Mouse (Mus musculus) right cerebral cortex, postnatal 4 days (tissue): ENCODE data around the gene Plekhg1.

Experiments used
- DNase-seq: peaks from one replicate; pipeline ENCODE4 v3.0.0-alpha.2; 2022

Plekhg1 gene

GRCm38 (mm10) chr10:3972981-3973588 is 232.9 kb downstream of the Plekhg1 start, which contains the start of gene Mthfd1l:
Mthfd1l (plus strand) TSS chr10:3973118.
- peak; percentile 83 for DNase-seq

GRCm38 (mm10) chr10:3973589-3974070 is 233.5 kb downstream of the Plekhg1 start:
- peak; percentile 84 for DNase-seq

GRCm38 (mm10) chr10:3974380-3974779 is 234.2 kb downstream of the Plekhg1 start:
- no peak for DNase-seq

- DNase-seq = no peak
Measured at GRCm38 (mm10) chr10:3975898-3976622, 235.9 kb downstream of the Plekhg1 start.

- DNase-seq = no peak
Measured at GRCm38 (mm10) chr10:3976623-3977010, 236.5 kb downstream of the Plekhg1 start.

GRCm38 (mm10) chr10:3978326-3978725 is 238.2 kb downstream of the Plekhg1 start:
- DNase-seq = no peak

- DNase-seq = no peak
Measured at GRCm38 (mm10) chr10:3978792-3979488, 238.8 kb downstream of the Plekhg1 start.

GRCm38 (mm10) chr10:3980231-3980630 is 240.1 kb downstream of the Plekhg1 start:
- no peak for DNase-seq

- no peak for DNase-seq
Measured at GRCm38 (mm10) chr10:3990295-3990883, 250.2 kb downstream of the Plekhg1 start.

GRCm38 (mm10) chr10:3993365-3994102 is 253.4 kb downstream of the Plekhg1 start:
- no peak for DNase-seq

- DNase-seq = no peak
Measured at GRCm38 (mm10) chr10:3995277-3995676, 255.1 kb downstream of the Plekhg1 start.

GRCm38 (mm10) chr10:3996170-3996876 is 256.2 kb downstream of the Plekhg1 start:
- peak; percentile 73 for DNase-seq

- no peak for DNase-seq
Measured at GRCm38 (mm10) chr10:3997851-3998426, 257.8 kb downstream of the Plekhg1 start.

- no peak for DNase-seq
Measured at GRCm38 (mm10) chr10:4002711-4003110, 262.5 kb downstream of the Plekhg1 start.

GRCm38 (mm10) chr10:4005191-4005590 is 265.0 kb downstream of the Plekhg1 start:
- no peak for DNase-seq

- no peak for DNase-seq
Measured at GRCm38 (mm10) chr10:4006296-4007015, 266.3 kb downstream of the Plekhg1 start.
